Mouse (Mus musculus) left cerebral cortex, adult 2 months (tissue): ENCODE measurements at regions not wholly inside any gene's neighbourhood (a gene's known extent, or its start where the extent isn't known, plus 50 kb on each side); places are given as distances from the start of the nearest gene placed in this dataset.
A peak's percentile ranks its signal among the peaks of the same experiment; 100 is the strongest.

Experiments used
- DNase-seq, 2 experiments: peaks; one replicate each; pipeline ENCODE4 v3.0.0; 2021 to 2022; ENCODE audit warnings: low spot score in 2 of 2, mixed read lengths in 1 of 2; ENCODE audit errors: extremely low spot score in 1 of 2
- H3K27ac ChIP-seq: fragments of 200-600 bp; 2 replicates; pipeline ENCODE4 v1.8.1; 2022
- H3K4me3 ChIP-seq: fragments of 200-600 bp; 2 replicates; pipeline ENCODE4 v1.8.1; 2022
- CTCF ChIP-seq: fragments of 200-600 bp; IDR thresholded peaks from 2 replicates; pipeline ENCODE4 v1.8.1; 2022; ENCODE audit warnings: antibody characterized with exemption, mild to moderate bottlenecking, moderate library complexity
- intact Hi-C: fragments of 180-260 bp; cut with DNase I; formaldehyde crosslinking; loops from one replicate; pipeline ENCODE4 v1.15.1; 2025

DNA sequence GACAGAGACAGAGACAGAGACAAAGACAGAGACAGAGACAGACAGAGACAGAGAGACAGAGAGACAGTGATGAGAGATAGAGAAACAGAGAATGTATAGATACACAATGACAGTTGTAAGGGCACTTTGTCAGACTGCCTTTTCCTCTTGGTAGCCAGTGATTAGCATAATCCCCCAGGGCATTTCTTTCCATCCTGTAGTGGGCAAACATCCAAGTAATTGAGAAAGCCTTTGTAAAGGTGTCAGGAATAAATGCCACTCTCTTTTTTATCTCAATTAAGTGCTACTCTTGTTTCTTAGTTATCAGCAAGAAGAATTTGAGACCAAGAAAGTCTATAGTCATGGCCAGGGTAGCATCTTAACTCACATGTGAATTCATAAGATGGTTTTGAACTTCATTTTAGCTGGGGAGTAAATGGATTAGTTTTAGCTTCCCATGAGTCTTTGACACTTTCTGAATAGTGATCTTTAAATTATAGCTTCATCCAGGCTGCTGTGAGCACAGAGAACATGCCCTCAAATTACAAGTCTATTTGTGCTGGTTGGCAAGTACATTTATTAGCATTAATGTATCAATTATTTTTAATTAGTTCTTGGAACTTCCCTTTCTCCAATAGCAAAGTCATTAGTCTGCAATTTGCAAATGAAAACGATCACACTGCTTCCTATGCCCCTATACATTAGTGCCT, 1215.9 kb downstream of the Gm9008 start:
- Histone ChIP-seq H3K27ac (no peak overlapping the region), H3K4me3 (no peak overlapping the region)
- intact Hi-C loops = no loop called here
- no peak for DNase-seq
- TF ChIP-seq CTCF = no peak

DNA sequence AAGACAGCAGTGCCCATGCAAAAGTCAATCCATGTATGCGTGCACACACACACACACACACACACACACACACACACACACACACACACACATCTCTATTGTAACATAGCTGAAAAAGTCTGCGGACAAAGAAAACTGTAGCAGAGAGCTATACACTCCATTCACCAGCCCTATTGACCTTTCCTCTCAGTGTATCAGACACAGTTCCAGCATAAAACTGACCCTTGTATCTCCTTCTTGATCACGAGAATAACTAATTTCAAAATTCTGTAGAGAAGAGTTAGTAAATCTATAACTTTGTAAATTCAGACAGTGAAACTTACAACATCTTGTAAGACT, 1243.5 kb downstream of the Gm9008 start:
- no peak overlapping the region for H3K27ac ChIP-seq
- TF ChIP-seq CTCF = no peak
- intact Hi-C loops = no loop called here
- no peak overlapping the region for H3K4me3 ChIP-seq
- DNase-seq = no peak

DNA sequence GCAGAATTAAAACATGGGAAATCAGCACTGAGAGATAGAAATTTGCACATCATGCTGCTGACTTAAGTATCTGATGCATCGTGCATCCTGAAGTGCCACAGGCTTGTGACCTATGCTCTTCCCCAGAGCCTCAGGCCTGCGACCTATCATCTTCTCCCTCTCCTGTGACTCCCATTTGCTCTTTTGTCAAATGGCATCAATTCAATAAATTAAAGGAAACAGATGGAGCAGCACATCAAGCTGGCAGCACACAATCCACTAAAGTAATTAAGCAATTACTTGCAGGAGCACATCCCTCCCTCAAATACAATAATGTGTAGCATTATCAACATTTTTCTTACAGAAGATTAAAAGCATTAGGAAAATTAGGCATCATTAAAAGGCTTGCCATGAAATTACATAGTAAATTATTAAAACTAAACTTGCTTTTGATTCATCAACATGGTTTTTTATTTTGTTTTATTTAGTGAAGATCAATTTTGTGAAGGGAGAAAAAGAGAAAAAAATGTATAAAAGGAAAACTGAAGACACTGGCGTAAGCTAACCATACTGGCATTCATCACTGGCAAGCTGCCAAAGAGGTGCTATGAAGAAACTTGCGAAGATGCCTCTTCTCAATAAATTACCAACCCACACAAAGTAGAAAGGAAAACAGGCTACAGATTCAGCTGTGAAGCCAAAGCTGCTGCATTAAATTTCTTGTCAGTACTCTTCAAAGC, 1244.1 kb downstream of the Gm9008 start:
- H3K27ac ChIP-seq = no peak overlapping the region
- no peak overlapping the region for H3K4me3 ChIP-seq
- TF ChIP-seq CTCF = no peak
- peak; percentile 11 to 47 for DNase-seq
- intact Hi-C loops = no loop called here

DNA sequence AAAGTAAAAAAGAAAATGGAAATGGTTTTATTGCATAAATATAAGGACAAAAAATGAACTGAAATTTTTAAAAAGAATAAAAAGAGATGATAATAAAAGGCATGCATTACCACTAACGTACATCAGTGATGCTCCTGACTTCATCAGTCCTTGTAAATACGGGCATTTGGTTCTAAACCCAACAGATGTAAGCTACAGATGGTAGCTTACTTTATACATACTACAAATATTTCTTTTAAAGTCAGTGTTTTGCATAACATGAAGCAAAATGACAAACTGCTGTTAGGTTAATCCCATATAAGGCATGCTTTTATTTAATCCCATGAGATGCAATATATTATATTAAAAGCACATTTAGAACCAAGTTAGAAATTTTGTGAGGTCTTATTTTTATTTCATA, 1282.1 kb downstream of the Gm9008 start:
- no peak for TF ChIP-seq CTCF
- DNase-seq = no peak
- intact Hi-C loops = no loop called here
- no peak overlapping the region for H3K27ac ChIP-seq
- H3K4me3 ChIP-seq = no peak overlapping the region

DNA sequence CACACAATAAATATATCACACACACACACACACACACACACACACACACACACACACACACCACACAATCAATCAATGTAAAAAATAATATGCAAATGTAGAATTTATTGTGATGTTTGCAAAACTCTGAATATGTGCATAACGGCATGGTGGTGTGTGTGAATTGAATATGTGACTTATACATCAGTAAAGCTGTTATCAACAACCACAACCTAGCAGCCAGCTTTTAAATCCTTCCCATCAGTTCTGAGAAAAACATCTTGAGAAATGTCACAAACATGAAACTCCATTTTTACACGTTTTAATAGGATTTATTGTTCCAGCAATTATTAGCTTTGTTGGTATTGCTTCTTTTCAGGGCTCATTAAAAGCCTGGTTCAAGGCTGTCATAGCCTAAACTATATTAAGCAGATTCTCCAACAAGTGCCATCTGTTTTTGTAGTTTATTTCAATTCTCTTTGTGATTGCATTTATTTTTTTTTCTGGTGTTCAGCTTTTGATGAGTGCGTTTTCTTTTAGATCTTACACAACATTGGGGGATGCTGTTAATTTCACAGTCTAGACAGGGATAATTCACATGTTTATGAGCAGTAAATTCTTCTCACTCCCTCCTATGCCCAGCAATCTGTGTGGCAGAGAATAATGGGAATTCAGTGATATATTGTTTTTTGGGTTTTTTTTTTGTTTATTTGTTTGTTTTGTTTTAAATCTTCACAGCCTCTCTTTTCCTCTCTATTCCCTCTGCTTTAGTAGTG, 1284.7 kb downstream of the Gm9008 start:
- no peak for TF ChIP-seq CTCF
- Histone ChIP-seq H3K27ac (no peak overlapping the region), H3K4me3 (no peak overlapping the region)
- DNase-seq = no peak
- intact Hi-C loops = no loop called here
